Comparison of ENCODE assay signal across 9 mouse cellular contexts in the genomic region with DNA sequence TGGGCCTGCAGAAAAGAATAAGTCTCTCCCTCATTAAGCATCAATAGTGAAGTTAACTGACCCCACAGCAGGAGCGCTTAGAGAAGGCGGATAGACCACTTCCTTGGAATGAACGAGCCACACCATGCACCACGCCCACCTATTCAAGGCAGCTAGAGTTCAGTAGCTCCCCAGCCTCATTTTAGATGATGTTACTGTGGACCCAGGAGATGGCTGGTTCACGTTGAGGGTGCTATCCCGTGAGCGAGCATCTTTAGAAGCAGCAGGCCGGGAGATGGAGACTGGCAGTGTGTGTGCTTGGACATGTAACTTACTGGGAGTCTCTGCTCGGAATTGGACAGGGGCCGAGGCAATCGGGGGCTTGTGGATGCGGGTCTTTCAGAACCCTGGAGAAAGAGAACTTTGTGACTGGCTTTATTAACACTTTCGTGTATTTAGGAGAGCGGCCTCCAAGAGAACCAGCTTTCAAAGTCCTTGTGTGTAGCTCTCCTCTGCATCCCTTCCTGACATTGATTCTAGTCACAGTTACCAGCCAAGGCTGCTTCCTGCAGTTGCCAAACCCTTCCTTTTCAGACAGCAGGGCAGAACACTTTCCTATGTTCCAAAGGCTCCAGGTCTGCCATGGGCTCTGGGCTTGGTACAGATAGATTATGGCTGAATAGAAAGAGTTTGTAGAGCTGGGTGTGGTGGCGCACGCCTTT. TPM values are rescaled to one million over a fixed set of nuclear protein-coding genes. Genes with fewer than 3 reads are reported as not detected.
DNase-seq lines count a peak whose midpoint lies in the region; ATAC-seq lines count a peak whose summit lies in the region.
"Had no signal": no experiment of that assay in that cellular context is flagged by ENCODE, and none has a peak within 500 bp of the region (broad histone marks: within the 10 kb centered on the region; RNA-seq: fewer than 3 reads in every experiment).

No protein-coding gene starts in this region.

- H3K27me3 ChIP-seq in heart, embryonic 10.5 days (ENCODE audit: insufficient read depth, poor library complexity, severe bottlenecking), result peaks cover 60% of the 10 kb centered on the region
- H3K27me3 ChIP-seq in hindbrain, embryonic 14.5 days (ENCODE audit: control insufficient read depth, insufficient read depth, low read length), result peaks cover 22% of the 10 kb centered on the region
- H3K27me3 ChIP-seq in midbrain, embryonic 12.5 days, result peaks cover 59% of the 10 kb centered on the region

- no peaks in the 10 kb centered on the region for H3K36me3 ChIP-seq in heart, embryonic 10.5 days
- H3K36me3 ChIP-seq in hindbrain, embryonic 14.5 days (replicated peaks; ENCODE audit: control insufficient read depth, insufficient read depth), result no peaks in the 10 kb centered on the region
- H3K36me3 ChIP-seq in midbrain, embryonic 12.5 days, result no peaks in the 10 kb centered on the region

- no peak for DNase-seq in heart, embryonic 10.5 days (ENCODE audit: low spot score)
- no peak for DNase-seq in heart, postnatal 25 days (ENCODE audit: low spot score)
- DNase-seq in embryo, embryonic 10.5 days (ENCODE audit: low spot score), result peak; percentile 61
- no peak for DNase-seq in hindbrain, embryonic 14.5 days (ENCODE audit: low spot score)
- DNase-seq in urinary bladder, postnatal 14 days (ENCODE audit: low spot score), result no peak
- no peak for DNase-seq in cerebellum, adult 18-20 months
- no peak for DNase-seq in gastrocnemius, adult 8-10 months (ENCODE audit: low spot score in 2 of 2)

- no peaks in the 10 kb centered on the region for H3K9me3 ChIP-seq in heart, embryonic 10.5 days
- no peaks in the 10 kb centered on the region for H3K9me3 ChIP-seq in hindbrain, embryonic 14.5 days (ENCODE audit: control insufficient read depth, low read length)
- H3K9me3 ChIP-seq in midbrain, embryonic 12.5 days, result no peaks in the 10 kb centered on the region

- ATAC-seq in hindbrain, embryonic 14.5 days (ENCODE audit: low FRiP score), result no peak
- ATAC-seq in midbrain, embryonic 12.5 days (ENCODE audit: low FRiP score, low read depth), result no peak

- 45% methylated on average over 16 of the region's 16 CpGs for WGBS in heart, embryonic 10.5 days
- WGBS in hindbrain, embryonic 14.5 days, result 42% methylated on average over 16 of the region's 16 CpGs
- WGBS in midbrain, embryonic 12.5 days, result 40% methylated on average over 16 of the region's 16 CpGs

- intact Hi-C loops in heart, postnatal 25 days (cut with DNase I), result loop anchor here (5.0 kb wide), 3 partner anchors 74 to 154 kb away; no protein-coding TSS in a partner anchor

- H3K4me3 ChIP-seq in heart, embryonic 10.5 days, result peak overlapping the region; percentile 89
- peak overlapping the region; percentile 69 for H3K4me3 ChIP-seq in hindbrain, embryonic 14.5 days (replicated peaks; ENCODE audit: low read length)
- H3K4me3 ChIP-seq in midbrain, embryonic 12.5 days, result peak overlapping the region; percentile 71

- H3K27ac ChIP-seq in heart, embryonic 10.5 days, result peak overlapping the region; percentile 95; the same call in 1 of the 2 replicates
- H3K27ac ChIP-seq in hindbrain, embryonic 14.5 days, result no peak overlapping the region
- no peak overlapping the region for H3K27ac ChIP-seq in midbrain, embryonic 12.5 days (replicated peaks)

- peaks cover 59% of the 10 kb centered on the region for H3K4me1 ChIP-seq in heart, embryonic 10.5 days
- peaks cover 16% of the 10 kb centered on the region; the same call in 1 of the 2 replicates for H3K4me1 ChIP-seq in hindbrain, embryonic 14.5 days (replicated peaks; ENCODE audit: control insufficient read depth, insufficient read depth, low read length)
- H3K4me1 ChIP-seq in midbrain, embryonic 12.5 days, result peaks cover 7% of the 10 kb centered on the region

- H3K9ac ChIP-seq in hindbrain, embryonic 14.5 days, result no peak overlapping the region
- H3K9ac ChIP-seq in midbrain, embryonic 12.5 days (replicated peaks), result no peak overlapping the region

- peak overlapping the region; percentile 95 for H3K4me2 ChIP-seq in hindbrain, embryonic 14.5 days (replicated peaks)
- peak overlapping the region; percentile 93 for H3K4me2 ChIP-seq in midbrain, embryonic 12.5 days (replicated peaks)

RNA-seq across cellular contexts. Expression of gene Itga9, which starts 1.4 kb away (rescaled TPM):
- 8.3 and 8.9 TPM in 2 replicates for polyA plus RNA-seq in heart, embryonic 10.5 days (2016; fragmentation: Nextera tagmentation; extraction: Ambion mirVana)
- 10 to 100 TPM; 65.5 to 72.7 TPM for total RNA-seq in heart, postnatal 25 days (2021)
- polyA plus RNA-seq in hindbrain, embryonic 14.5 days (2014; fragmentation: Nextera tagmentation; extraction: Ambion mirVana), result 2.7 and 4.4 TPM in 2 replicates
- polyA plus RNA-seq in midbrain, embryonic 12.5 days (2016; fragmentation: Nextera tagmentation; extraction: Ambion mirVana), result 6.4 and 10.6 TPM in 2 replicates
- 1 to 10 TPM; 2.8 to 6.1 (median 4.4) TPM for total RNA-seq in gastrocnemius, adult 8-10 months (2022)
- polyA plus RNA-seq: C2C12 had no signal
